Mouse (Mus musculus) thymus, adult 2 months (tissue): ENCODE data around the gene Gdpd1. TPM values are rescaled to one million over a fixed set of nuclear protein-coding genes. Genes with fewer than 3 reads are reported as not detected.
"Not testable (repeated sequence)": the region's sequence is repeated elsewhere in the genome, so short reads cannot be mapped to it uniquely, and the experiment has no call there.

ENCODE experiments used
- DNase-seq: peaks from one replicate; pipeline ENCODE4 v3.0.0; 2021
- H3K27ac ChIP-seq: fragments of 200-500 bp; 2 replicates; pipeline ENCODE4 v1.5.1; 2012; ENCODE audit warnings: low read length, control low read depth; ENCODE audit not compliant: control insufficient read depth, insufficient read depth
- H3K27me3 ChIP-seq: fragments of 200-500 bp; 2 replicates; pipeline ENCODE4 v1.6.1; 2012; ENCODE audit warnings: mild to moderate bottlenecking, low read length, moderate library complexity, mixed read lengths; ENCODE audit not compliant: control insufficient read depth, insufficient read depth
- H3K36me3 ChIP-seq: fragments of 200-500 bp; 2 replicates; pipeline ENCODE4 v1.6.1; 2012; ENCODE audit warnings: mild to moderate bottlenecking, low read length, moderate library complexity; ENCODE audit not compliant: control insufficient read depth, insufficient read depth
- H3K4me1 ChIP-seq: fragments of 200-500 bp; replicated peaks from 2 replicates; pipeline ENCODE4 v1.6.1; 2012; ENCODE audit warnings: low read length; ENCODE audit not compliant: control insufficient read depth, insufficient read depth
- H3K4me3 ChIP-seq: fragments of 200-500 bp; 2 replicates; pipeline ENCODE4 v1.5.1; 2012; ENCODE audit warnings: mild to moderate bottlenecking, low read length, control low read depth, moderate library complexity; ENCODE audit not compliant: control insufficient read depth, insufficient read depth
- CTCF ChIP-seq: fragments of 200-500 bp; IDR thresholded peaks from 2 replicates; pipeline ENCODE4 v1.5.1; 2012; ENCODE audit warnings: mild to moderate bottlenecking, control low read depth, low read length, moderate library complexity, borderline replicate concordance; ENCODE audit not compliant: control insufficient read depth, poor library complexity, insufficient read depth; ENCODE audit errors: extremely low read depth
- POLR2A ChIP-seq: fragments of 200-500 bp; IDR thresholded peaks from 2 replicates; pipeline ENCODE4 v1.6.1; 2012; ENCODE audit warnings: mild to moderate bottlenecking, low read length, control low read depth, moderate library complexity; ENCODE audit not compliant: control insufficient read depth, poor library complexity, insufficient read depth; ENCODE audit errors: extremely low read depth
- WGBS: fragments of 180-500 bp; shearing (Covaris S2); methylation state at CpG from one replicate; pipeline ENCODE4 v1.1.7; 2018; 5-methylcytosine and 5-hydroxymethylcytosine counted together
- polyA plus RNA-seq: library from polyadenylated mRNA; depleted of rRNA; stranded (reverse); fragments of >200 nt; gene quantifications from 2 replicates; pipeline ENCODE4 v1.2.3, GENCODE M21; 2012

Gdpd1 gene
- polyA plus RNA-seq, 1 experiment: 6.6 TPM

GRCm38 (mm10) chr11:87060410-87060809 lies 13.5 kb downstream of the Gdpd1 start:
- Histone ChIP-seq H3K27me3 (no peaks in the 10 kb centered on the region), H3K4me3 (no peak overlapping the region), H3K4me1 (no peaks in the 10 kb centered on the region), H3K36me3 (no peaks in the 10 kb centered on the region), H3K27ac (no peak overlapping the region)
- no peak for DNase-seq
- TF ChIP-seq CTCF: no peak
- no peak for TF ChIP-seq POLR2A
- WGBS: 99% methylated on average over 2 of the region's 2 CpGs

DNA sequence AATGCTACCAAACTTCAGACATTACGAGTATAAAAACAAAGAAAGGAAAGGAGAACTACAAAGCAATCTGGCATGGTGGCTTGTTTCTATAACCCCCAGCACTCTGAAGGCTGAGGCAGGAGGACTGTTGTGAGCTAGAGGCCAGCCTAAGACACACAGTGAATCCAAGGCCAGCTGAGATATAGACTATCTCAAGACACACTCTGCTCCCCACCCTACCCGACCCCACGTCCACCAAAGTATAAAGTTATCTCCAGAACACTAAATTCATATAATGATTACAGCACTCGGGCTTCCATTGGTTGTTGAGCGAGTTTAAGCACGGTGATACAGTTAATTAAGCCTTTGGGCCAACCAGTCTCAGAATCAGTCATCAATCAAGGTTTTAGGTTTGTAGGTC lies 17.6 kb downstream of the Gdpd1 start:
- H3K4me1 ChIP-seq: no peaks in the 10 kb centered on the region
- H3K27me3 ChIP-seq: no peaks in the 10 kb centered on the region
- H3K4me3 ChIP-seq: no peak overlapping the region
- DNase-seq: no peak
- TF ChIP-seq CTCF (no peak), POLR2A (no peak)
- H3K36me3 ChIP-seq: no peaks in the 10 kb centered on the region
- WGBS: 94% methylated on average over 6 of the region's 6 CpGs
- H3K27ac ChIP-seq: no peak overlapping the region

DNA sequence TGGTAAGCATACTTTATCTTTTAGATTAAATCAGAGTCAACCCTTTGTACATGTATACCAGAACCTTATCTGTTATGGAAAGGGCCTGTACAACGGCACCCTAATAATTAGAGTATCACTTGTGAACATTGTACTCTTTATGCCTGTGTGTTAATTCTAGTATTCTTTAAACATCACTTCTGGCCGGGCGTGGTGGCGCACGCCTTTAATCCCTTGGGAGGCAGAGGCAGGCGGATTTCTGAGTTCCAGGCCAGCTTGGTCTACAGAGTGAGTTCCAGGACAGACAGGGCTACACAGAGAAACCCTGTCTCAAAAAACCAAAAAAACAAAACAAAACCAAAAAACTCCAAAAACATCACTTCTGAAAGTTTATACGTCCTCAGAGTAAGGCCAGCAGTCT lies 25.0 kb downstream of the Gdpd1 start:
- H3K27ac ChIP-seq, H3K36me3 ChIP-seq, H3K4me3 ChIP-seq, H3K4me1 ChIP-seq, H3K27me3 ChIP-seq, DNase-seq: not testable (repeated sequence)
- 97% methylated on average over 7 of the region's 7 CpGs for WGBS

- 96% methylated on average over 5 of the region's 5 CpGs for WGBS
Measured at GRCm38 (mm10) chr11:87046968-87047367, 26.9 kb downstream of the Gdpd1 start.

GRCm38 (mm10) chr11:87043052-87043451 lies 30.8 kb downstream of the Gdpd1 start:
- no peaks in the 10 kb centered on the region for H3K27me3 ChIP-seq
- no peak overlapping the region for H3K27ac ChIP-seq
- H3K4me3 ChIP-seq: no peak overlapping the region
- no peak for TF ChIP-seq CTCF
- no peaks in the 10 kb centered on the region for H3K4me1 ChIP-seq
- no peaks in the 10 kb centered on the region for H3K36me3 ChIP-seq
- no peak for DNase-seq
- WGBS: 80% methylated on average over 3 of the region's 3 CpGs

More at GRCm38 (mm10) chr11:87046968-87047367, 26.9 kb downstream of the Gdpd1 start:
- TF ChIP-seq POLR2A (no peak), CTCF (no peak)
- DNase-seq: no peak
- H3K4me3 ChIP-seq: no peak overlapping the region
- H3K27ac ChIP-seq: no peak overlapping the region
- no peaks in the 10 kb centered on the region for H3K27me3 ChIP-seq
- no peaks in the 10 kb centered on the region for H3K36me3 ChIP-seq
- H3K4me1 ChIP-seq: no peaks in the 10 kb centered on the region

- TF ChIP-seq CTCF (no peak), POLR2A (no peak)
- Histone ChIP-seq H3K27ac (no peak overlapping the region), H3K36me3 (no peaks in the 10 kb centered on the region), H3K4me1 (no peaks in the 10 kb centered on the region), H3K27me3 (no peaks in the 10 kb centered on the region), H3K4me3 (no peak overlapping the region)
- 65% methylated on average over 9 of the region's 9 CpGs for WGBS
- no peak for DNase-seq
Measured at GRCm38 (mm10) chr11:87039307-87039963, 34.4 kb downstream of the Gdpd1 start.

DNA sequence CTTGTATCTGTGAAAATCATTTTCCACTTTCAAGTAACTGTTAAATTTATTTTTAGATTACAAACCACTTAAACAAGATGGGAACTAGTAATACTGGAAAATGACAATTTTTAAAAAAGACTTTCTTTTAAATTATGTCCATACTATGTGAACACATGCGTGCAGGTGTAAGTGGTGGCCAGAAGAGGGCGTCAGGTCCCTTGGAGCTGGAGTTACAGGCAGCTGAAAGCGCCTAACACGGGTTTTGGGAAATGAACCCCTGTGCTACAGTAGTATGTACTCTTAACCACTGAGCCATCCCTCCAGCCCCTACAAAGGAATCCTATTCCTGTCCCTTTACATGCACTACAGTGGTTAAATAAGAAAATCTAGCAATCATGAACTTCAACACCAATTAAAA lies 37.7 kb downstream of the Gdpd1 start:
- Histone ChIP-seq H3K4me3 (no peak overlapping the region), H3K36me3 (no peaks in the 10 kb centered on the region), H3K27ac (no peak overlapping the region), H3K27me3 (no peaks in the 10 kb centered on the region), H3K4me1 (no peaks in the 10 kb centered on the region)
- WGBS: 85% methylated on average over 4 of the region's 4 CpGs
- TF ChIP-seq CTCF: no peak
- no peak for TF ChIP-seq POLR2A
- no peak for DNase-seq
